Mouse (Mus musculus) heart, embryonic 16.5 days (tissue): Measurements from ENCODE around the gene Upp2. TPM values are rescaled to one million over a fixed set of nuclear protein-coding genes. Genes with fewer than 3 reads are reported as not detected.

Source experiments
- ATAC-seq: fragments of 200-750 bp; cut with Nextera tagmentation; replicated peaks from 2 replicates; pipeline ENCODE4 v1.8.0; 2017; ENCODE audit warnings: moderate number of reproducible peaks; ENCODE audit not compliant: insufficient read depth, low FRiP score; ENCODE audit errors: extremely low read depth
- H3K27ac ChIP-seq: fragments of 300-500 bp; sonication (generic); 2 replicates; pipeline ENCODE4 v1.5.1; 2014; ENCODE audit warnings: mild to moderate bottlenecking, low read length, control low read depth, moderate library complexity
- H3K27me3 ChIP-seq: fragments of 300-500 bp; sonication (generic); 2 replicates; pipeline ENCODE4 v1.6.1; 2014; ENCODE audit warnings: low read length, mixed read lengths; ENCODE audit not compliant: control insufficient read depth, insufficient read depth
- H3K36me3 ChIP-seq: fragments of 300-500 bp; sonication (generic); 2 replicates; pipeline ENCODE4 v1.6.1; 2014; ENCODE audit not compliant: control insufficient read depth, insufficient read depth
- H3K4me1 ChIP-seq: fragments of 300-500 bp; sonication (generic); 2 replicates; pipeline ENCODE4 v1.6.1; 2014; ENCODE audit warnings: low read length, mixed read lengths; ENCODE audit not compliant: control insufficient read depth, insufficient read depth
- H3K4me2 ChIP-seq: fragments of 300-500 bp; sonication (generic); 2 replicates; pipeline ENCODE4 v1.6.1; 2014; ENCODE audit warnings: low read depth, mild to moderate bottlenecking, control low read depth, low read length
- H3K4me3 ChIP-seq: fragments of 300-500 bp; sonication (generic); 2 replicates; pipeline ENCODE4 v1.5.1; 2014; ENCODE audit warnings: mild to moderate bottlenecking, control low read depth, low read length
- H3K9ac ChIP-seq: fragments of 300-500 bp; sonication (generic); 2 replicates; pipeline ENCODE4 v1.6.1; 2014; ENCODE audit warnings: low read length, control low read depth
- H3K9me3 ChIP-seq: fragments of 300-500 bp; sonication (generic); replicated peaks from 2 replicates; pipeline ENCODE4 v1.6.1; 2016; ENCODE audit warnings: low read length; ENCODE audit not compliant: control insufficient read depth
- WGBS: fragments of 180-500 bp; shearing (Covaris S2); extraction: QIAGEN DNeasy Blood & Tissue Kit; methylation state at CpG from one replicate; pipeline ENCODE4 v1.1.7; 2014; 5-methylcytosine and 5-hydroxymethylcytosine counted together
- polyA plus RNA-seq: library from polyadenylated mRNA; unstranded; fragments of >200 nt; fragmentation: Nextera tagmentation; extraction: Ambion mirVana; gene quantifications from 2 replicates; pipeline ENCODE4 v1.2.1, GENCODE M21; 2015

Upp2 gene
- 5.4 and 6.4 TPM in 2 replicates for polyA plus RNA-seq

DNA sequence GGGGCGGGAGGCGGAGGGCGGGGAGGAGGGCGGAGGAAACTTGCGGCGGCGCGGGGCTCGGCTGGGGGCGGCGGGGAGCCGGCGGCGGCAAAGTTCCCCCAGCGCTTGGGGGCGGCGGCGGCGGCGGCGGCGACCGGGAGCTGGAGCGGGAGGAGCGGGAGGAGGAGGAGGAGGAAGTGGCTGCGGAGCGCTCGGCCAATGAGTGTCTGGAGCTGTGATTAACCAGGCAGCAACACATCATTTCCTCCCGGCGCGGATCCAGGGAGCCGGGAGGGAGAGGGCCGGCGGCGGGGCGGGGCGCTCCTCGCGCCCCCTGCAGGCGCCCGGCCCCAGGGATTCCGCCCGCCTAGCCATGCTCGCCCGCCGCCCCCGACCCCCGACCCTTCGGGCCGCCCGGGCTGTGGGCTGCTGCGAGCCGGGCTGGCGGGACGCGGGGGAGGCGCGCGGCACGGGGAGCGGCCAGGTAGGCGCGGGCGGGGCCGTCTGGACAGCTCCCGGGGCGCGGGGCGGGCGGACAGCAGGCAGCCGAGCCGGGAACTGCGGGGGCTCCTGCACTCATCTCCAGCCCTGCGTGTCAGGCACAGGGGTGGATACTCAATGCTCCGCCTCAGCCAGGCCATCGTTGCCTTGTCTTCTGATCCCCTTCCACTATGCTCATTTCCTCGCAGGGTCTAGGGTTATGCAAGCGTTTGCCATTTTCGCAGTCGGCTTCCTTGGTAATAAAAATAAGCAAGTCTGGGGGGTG, at the start of gene Upp2, which contains the start of gene Acvr1:
Gene Upp2, plus strand, starts transcription at position 233 of the 745 bp plus-strand sequence.
Gene Acvr1, minus strand, starts transcription at position 92 of the 745 bp plus-strand sequence.
- Histone ChIP-seq H3K27me3 (no peaks in the 10 kb centered on the region), H3K27ac (peak within 1 kb of the TSS; percentile 98), H3K9me3 (no peaks in the 10 kb centered on the region), H3K4me3 (peak within 1 kb of the TSS; percentile 96), H3K4me1 (peaks cover 42% of the 10 kb centered on the region), H3K9ac (peak within 1 kb of the TSS; percentile 96), H3K4me2 (peak within 1 kb of the TSS; percentile 83), H3K36me3 (no peaks in the 10 kb centered on the region)
- WGBS, result under 1% methylated on average over 73 of the region's 80 CpGs
- peak; percentile 90 for ATAC-seq

- Histone ChIP-seq H3K4me2 (no peak overlapping the region), H3K4me3 (no peak overlapping the region), H3K27me3 (no peaks in the 10 kb centered on the region), H3K27ac (peak overlapping the region; percentile 67), H3K36me3 (peaks cover 3% of the 10 kb centered on the region; the same call in 1 of the 2 replicates), H3K4me1 (peaks cover 71% of the 10 kb centered on the region), H3K9me3 (no peaks in the 10 kb centered on the region), H3K9ac (no peak overlapping the region)
- no peak for ATAC-seq
- 78% methylated on average over 1 of the region's 1 CpGs for WGBS
Measured at GRCm38 (mm10) chr2:58518517-58518916, 48.6 kb upstream of the Upp2 start.

GRCm38 (mm10) chr2:58520727-58521126, 46.4 kb upstream of the Upp2 start:
- no peaks in the 10 kb centered on the region for H3K36me3 ChIP-seq
- no peaks in the 10 kb centered on the region for H3K27me3 ChIP-seq
- H3K4me2 ChIP-seq, result no peak overlapping the region
- peak overlapping the region; percentile 25; the same call in 1 of the 2 replicates for H3K27ac ChIP-seq
- 50% methylated on average over 9 of the region's 9 CpGs for WGBS
- no peaks in the 10 kb centered on the region for H3K9me3 ChIP-seq
- H3K4me3 ChIP-seq, result no peak overlapping the region
- H3K4me1 ChIP-seq, result peaks cover 75% of the 10 kb centered on the region
- no peak overlapping the region for H3K9ac ChIP-seq
- peak; percentile 28; the same call in 1 of the 2 replicates for ATAC-seq

- H3K4me3 ChIP-seq, result no peak overlapping the region
- no peak overlapping the region for H3K4me2 ChIP-seq
- no peaks in the 10 kb centered on the region for H3K27me3 ChIP-seq
- ATAC-seq, result no peak
- 68% methylated on average over 6 of the region's 6 CpGs for WGBS
- no peak overlapping the region for H3K9ac ChIP-seq
- H3K27ac ChIP-seq, result peak overlapping the region; percentile 31
- 0 out of 2 replicates have a peak, but pooled peaks cover 2% of the 10 kb centered on the region for H3K9me3 ChIP-seq
- peaks cover 66% of the 10 kb centered on the region for H3K4me1 ChIP-seq
- H3K36me3 ChIP-seq, result no peaks in the 10 kb centered on the region
Measured at GRCm38 (mm10) chr2:58521621-58522020, 45.5 kb upstream of the Upp2 start.

DNA sequence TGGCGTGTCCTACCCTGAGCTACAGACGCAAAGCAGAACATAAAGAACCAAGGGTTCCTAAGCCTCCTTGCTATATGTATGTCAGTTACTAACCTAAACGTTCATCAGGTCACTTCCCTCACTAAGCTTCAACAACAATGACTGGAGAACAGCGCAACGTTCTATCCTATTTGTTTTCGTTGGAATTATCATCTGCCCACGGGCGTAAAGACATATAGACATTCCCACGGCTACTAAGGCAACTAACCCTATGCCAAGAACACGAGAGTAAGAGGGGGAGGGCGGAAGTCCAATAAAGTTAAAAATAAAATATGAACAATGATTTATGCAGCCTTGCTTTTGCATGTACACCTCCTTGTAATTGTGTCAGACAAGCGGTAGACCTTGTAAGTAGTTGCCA, 44.0 kb upstream of the Upp2 start:
- no peak for ATAC-seq
- H3K27ac ChIP-seq, result no peak overlapping the region
- H3K4me3 ChIP-seq, result no peak overlapping the region
- peaks cover 62% of the 10 kb centered on the region for H3K4me1 ChIP-seq
- H3K9me3 ChIP-seq, result 0 out of 2 replicates have a peak, but pooled peaks cover 2% of the 10 kb centered on the region
- H3K9ac ChIP-seq, result no peak overlapping the region
- 63% methylated on average over 12 of the region's 12 CpGs for WGBS
- no peak overlapping the region for H3K4me2 ChIP-seq
- no peaks in the 10 kb centered on the region for H3K36me3 ChIP-seq
- no peaks in the 10 kb centered on the region for H3K27me3 ChIP-seq

DNA sequence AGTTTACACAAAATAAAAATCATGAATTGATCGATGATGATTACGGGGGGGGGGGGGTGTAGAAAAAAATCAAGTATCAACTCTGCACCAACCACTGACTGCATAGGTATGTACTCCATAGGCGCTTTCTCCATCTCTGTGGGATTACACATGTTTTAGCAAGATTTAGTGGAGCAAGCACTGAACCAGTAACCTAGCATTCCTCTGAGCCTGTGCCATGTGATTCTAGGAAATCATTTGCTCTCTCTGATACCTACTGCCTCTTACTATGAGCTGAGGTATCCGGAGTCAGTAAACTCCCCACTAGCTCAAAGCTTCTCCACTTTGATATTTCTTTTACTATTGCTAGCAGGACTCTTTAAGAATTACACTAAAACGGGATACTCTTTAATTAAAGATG, 43.2 kb upstream of the Upp2 start:
- Histone ChIP-seq H3K9me3 (0 out of 2 replicates have a peak, but pooled peaks cover 2% of the 10 kb centered on the region), H3K4me2 (no peak overlapping the region), H3K9ac (no peak overlapping the region), H3K27ac (no peak overlapping the region), H3K4me1 (peaks cover 61% of the 10 kb centered on the region), H3K4me3 (no peak overlapping the region), H3K27me3 (no peaks in the 10 kb centered on the region), H3K36me3 (no peaks in the 10 kb centered on the region)
- no peak for ATAC-seq
- 83% methylated on average over 5 of the region's 5 CpGs for WGBS

DNA sequence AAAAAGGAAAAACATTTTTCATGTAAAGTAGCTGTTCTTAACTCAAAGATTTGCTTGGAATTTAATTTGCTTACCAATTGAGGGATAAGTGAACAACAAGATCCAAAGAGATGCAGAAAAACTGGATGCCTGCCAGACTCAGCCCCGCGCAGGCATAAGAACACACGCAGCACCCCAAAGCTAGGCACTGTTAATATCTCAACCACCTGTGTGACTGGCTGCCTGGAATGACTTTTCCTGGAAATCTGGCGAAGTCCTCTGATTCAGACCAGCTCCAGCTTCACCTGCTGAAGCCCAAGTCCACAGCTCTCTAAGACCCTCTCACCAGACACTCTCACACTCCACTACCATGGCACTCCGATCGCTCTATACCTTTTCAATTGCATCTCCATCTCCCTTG, 42.7 kb upstream of the Upp2 start:
- H3K4me3 ChIP-seq, result no peak overlapping the region

DNA sequence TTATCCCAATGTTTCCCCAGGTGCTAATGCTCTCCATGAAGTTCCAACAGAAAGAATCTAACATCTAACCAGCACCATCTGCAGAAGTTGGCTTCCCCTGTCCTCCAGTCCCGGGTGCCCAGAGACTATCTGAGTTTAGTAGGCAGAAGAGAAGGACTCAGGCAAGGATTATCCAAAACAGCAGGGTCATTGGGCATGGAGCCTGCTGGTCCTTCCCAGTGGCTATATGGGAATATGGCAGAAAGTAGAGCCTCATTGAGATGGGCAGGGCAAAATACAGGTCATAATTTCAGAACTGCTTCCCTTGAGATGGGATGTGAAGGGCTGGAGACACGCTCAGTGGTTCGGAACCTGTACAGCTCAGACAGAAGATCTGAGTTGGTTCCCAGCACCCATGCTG, 39.3 kb upstream of the Upp2 start:
- WGBS, result 91% methylated on average over 3 of the region's 3 CpGs
- peak overlapping the region; percentile 14; the same call in 1 of the 2 replicates for H3K27ac ChIP-seq

More for the DNA sequence above, 42.7 kb upstream of the Upp2 start:
- no peaks in the 10 kb centered on the region for H3K27me3 ChIP-seq
- no peak overlapping the region for H3K27ac ChIP-seq
- H3K9me3 ChIP-seq, result 0 out of 2 replicates have a peak, but pooled peaks cover 2% of the 10 kb centered on the region
- no peak overlapping the region for H3K9ac ChIP-seq
- H3K4me1 ChIP-seq, result peaks cover 59% of the 10 kb centered on the region
- ATAC-seq, result no peak
- WGBS, result 72% methylated on average over 6 of the region's 6 CpGs
- H3K36me3 ChIP-seq, result no peaks in the 10 kb centered on the region
- H3K4me2 ChIP-seq, result no peak overlapping the region

DNA sequence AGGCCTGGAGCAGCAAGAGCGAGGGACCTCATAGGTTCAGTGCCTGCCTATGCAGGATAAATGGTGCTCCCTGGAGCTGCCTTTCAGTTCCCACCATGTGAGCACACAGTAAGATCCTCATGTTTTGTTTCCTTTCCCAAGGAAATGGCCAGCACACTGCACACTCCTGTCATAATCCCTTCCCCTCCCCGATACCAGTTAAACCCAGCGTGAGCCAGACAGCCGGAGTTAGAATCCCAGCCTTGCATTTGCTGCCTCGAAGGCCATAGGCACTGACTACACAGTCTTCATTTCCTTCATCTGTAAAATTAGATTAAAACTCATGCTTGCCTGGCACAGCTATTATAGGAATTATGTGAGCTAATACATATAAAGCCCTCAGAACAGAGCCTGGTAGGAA, 37.7 kb upstream of the Upp2 start:
- 70% methylated on average over 5 of the region's 5 CpGs for WGBS
- no peak overlapping the region for H3K4me2 ChIP-seq
- no peaks in the 10 kb centered on the region for H3K36me3 ChIP-seq
- no peak overlapping the region for H3K9ac ChIP-seq
- H3K27ac ChIP-seq, result 0 out of 2 replicates have a peak overlapping the region, but pooled peaks have one; percentile 28
- H3K9me3 ChIP-seq, result 0 out of 2 replicates have a peak, but pooled peaks cover 2% of the 10 kb centered on the region
- H3K27me3 ChIP-seq, result no peaks in the 10 kb centered on the region
- peaks cover 72% of the 10 kb centered on the region for H3K4me1 ChIP-seq
- H3K4me3 ChIP-seq, result no peak overlapping the region
- ATAC-seq, result no peak

More for the DNA sequence above, 39.3 kb upstream of the Upp2 start:
- peaks cover 70% of the 10 kb centered on the region for H3K4me1 ChIP-seq
- H3K9me3 ChIP-seq, result 0 out of 2 replicates have a peak, but pooled peaks cover 2% of the 10 kb centered on the region
- no peak overlapping the region for H3K4me2 ChIP-seq
- no peaks in the 10 kb centered on the region for H3K36me3 ChIP-seq
- H3K9ac ChIP-seq, result no peak overlapping the region
- ATAC-seq, result no peak
- H3K4me3 ChIP-seq, result no peak overlapping the region
- H3K27me3 ChIP-seq, result no peaks in the 10 kb centered on the region
